Mouse (Mus musculus) stomach, embryonic 14.5 days (tissue): Measurements from ENCODE around the gene Try4. TPM values are rescaled to one million over a fixed set of nuclear protein-coding genes. Genes with fewer than 3 reads are reported as not detected.
"Not testable (repeated sequence)": the region's sequence is repeated elsewhere in the genome, so short reads cannot be mapped to it uniquely, and the experiment has no call there.

ENCODE experiments used
- ATAC-seq: fragments of 200-750 bp; cut with Nextera tagmentation; 2 replicates; pipeline ENCODE4 v1.8.0; 2017; ENCODE audit warnings: low read depth, moderate TSS enrichment; ENCODE audit not compliant: insufficient number of reproducible peaks, insufficient read depth, low FRiP score
- H3K27ac ChIP-seq: fragments of 300-500 bp; sonication (generic); 2 replicates; pipeline ENCODE4 v1.5.1; 2014; ENCODE audit warnings: mild to moderate bottlenecking, low read length, moderate library complexity, mixed read lengths
- H3K27me3 ChIP-seq: fragments of 300-500 bp; sonication (generic); 2 replicates; pipeline ENCODE4 v1.6.1; 2014; ENCODE audit warnings: low read length, control low read depth, mixed read lengths; ENCODE audit not compliant: control insufficient read depth, insufficient read depth
- H3K36me3 ChIP-seq: fragments of 300-500 bp; sonication (generic); 2 replicates; pipeline ENCODE4 v1.6.1; 2014; ENCODE audit warnings: mild to moderate bottlenecking, control low read depth, low read length, moderate library complexity, mixed read lengths; ENCODE audit not compliant: control insufficient read depth, insufficient read depth
- H3K4me1 ChIP-seq: fragments of 300-500 bp; sonication (generic); 2 replicates; pipeline ENCODE4 v1.6.1; 2014; ENCODE audit warnings: low read length, control low read depth, mixed read lengths; ENCODE audit not compliant: control insufficient read depth, insufficient read depth
- H3K4me2 ChIP-seq: fragments of 300-500 bp; sonication (generic); replicated peaks from 2 replicates; pipeline ENCODE4 v1.6.1; 2014; ENCODE audit warnings: low read depth, low read length, control low read depth
- H3K4me3 ChIP-seq: fragments of 300-500 bp; sonication (generic); 2 replicates; pipeline ENCODE4 v1.5.1; 2014; ENCODE audit warnings: low read depth, low read length, control low read depth
- H3K9ac ChIP-seq: fragments of 300-500 bp; sonication (generic); replicated peaks from 2 replicates; pipeline ENCODE4 v1.6.1; 2014; ENCODE audit warnings: low read depth, mild to moderate bottlenecking, control low read depth, low read length, moderate library complexity, mixed read lengths
- H3K9me3 ChIP-seq: fragments of 300-500 bp; sonication (generic); 2 replicates; pipeline ENCODE4 v1.6.1; 2016; ENCODE audit warnings: low read depth, low read length, control low read depth; ENCODE audit not compliant: control insufficient read depth
- WGBS: fragments of 180-500 bp; shearing (Covaris S2); extraction: QIAGEN DNeasy Blood & Tissue Kit; methylation state at CpG from one replicate; pipeline ENCODE4 v1.1.7; 2014; 5-methylcytosine and 5-hydroxymethylcytosine counted together
- polyA plus RNA-seq: library from polyadenylated mRNA; unstranded; fragments of >200 nt; fragmentation: Nextera tagmentation; extraction: Ambion mirVana; gene quantifications from 2 replicates; pipeline ENCODE4 v1.2.1, GENCODE M21; 2014

Try4 gene
- not detected in 2 replicates for polyA plus RNA-seq

DNA sequence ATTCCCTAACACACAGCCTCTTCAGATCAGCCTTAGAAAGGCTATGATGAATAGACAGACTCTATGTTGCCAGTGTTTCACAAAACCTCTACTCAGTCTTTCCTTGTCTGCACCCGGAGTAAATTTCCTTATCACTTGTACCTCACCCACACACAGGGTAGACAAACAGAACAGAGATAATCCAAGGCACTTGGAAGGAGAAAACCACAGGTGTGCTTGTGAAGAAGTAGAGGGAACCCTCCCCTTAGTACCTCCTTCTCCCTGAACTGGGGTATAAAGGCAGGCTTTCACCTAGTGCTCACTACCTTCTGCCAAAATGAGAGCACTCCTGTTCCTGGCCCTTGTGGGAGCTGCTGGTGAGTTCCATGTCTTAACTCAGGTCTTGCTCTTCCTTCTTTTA lies at the start of gene Try4:
Gene Try4 (plus strand): TSS at position 301 of the 400 bp plus-strand sequence.
- 58% methylated on average over 1 of the region's 1 CpGs for WGBS

GRCm38 (mm10) chr6:41253314-41253713 lies 48.8 kb upstream of the Try4 start:
- not testable (repeated sequence) for H3K9me3 ChIP-seq, H3K4me3 ChIP-seq, ATAC-seq, H3K27me3 ChIP-seq, H3K27ac ChIP-seq, H3K36me3 ChIP-seq, H3K4me1 ChIP-seq, H3K9ac ChIP-seq, H3K4me2 ChIP-seq
- WGBS, result 88% methylated on average over 9 of the region's 9 CpGs

More for the DNA sequence above, at the start of gene Try4:
- H3K4me1 ChIP-seq, result no peaks in the 10 kb centered on the region
- no peak for ATAC-seq
- H3K27ac ChIP-seq, result no peak within 1 kb of the TSS
- no peak within 1 kb of the TSS for H3K4me2 ChIP-seq
- H3K36me3 ChIP-seq, result no peaks in the 10 kb centered on the region
- H3K9ac ChIP-seq, result no peak within 1 kb of the TSS
- no peaks in the 10 kb centered on the region for H3K9me3 ChIP-seq
- no peaks in the 10 kb centered on the region for H3K27me3 ChIP-seq
- no peak within 1 kb of the TSS for H3K4me3 ChIP-seq

GRCm38 (mm10) chr6:41256424-41256823 lies 45.6 kb upstream of the Try4 start:
- Histone ChIP-seq H3K4me1 (no peaks in the 10 kb centered on the region), H3K36me3 (no peaks in the 10 kb centered on the region), H3K4me2 (no peak overlapping the region), H3K27ac (no peak overlapping the region), H3K4me3 (no peak overlapping the region), H3K27me3 (no peaks in the 10 kb centered on the region), H3K9me3 (no peaks in the 10 kb centered on the region), H3K9ac (no peak overlapping the region)
- 71% methylated on average over 2 of the region's 2 CpGs for WGBS
- ATAC-seq, result no peak

- Histone ChIP-seq H3K9ac (no peak overlapping the region), H3K4me3 (no peak overlapping the region), H3K9me3 (no peaks in the 10 kb centered on the region), H3K4me2 (no peak overlapping the region), H3K36me3 (no peaks in the 10 kb centered on the region), H3K27me3 (no peaks in the 10 kb centered on the region), H3K4me1 (no peaks in the 10 kb centered on the region), H3K27ac (no peak overlapping the region)
- ATAC-seq, result no peak
- WGBS, result 63% methylated on average over 3 of the region's 3 CpGs
Observed at GRCm38 (mm10) chr6:41257432-41257831, 44.6 kb upstream of the Try4 start.

- Histone ChIP-seq H3K9ac (no peak overlapping the region), H3K9me3 (no peaks in the 10 kb centered on the region), H3K36me3 (no peaks in the 10 kb centered on the region), H3K27ac (no peak overlapping the region), H3K27me3 (no peaks in the 10 kb centered on the region), H3K4me1 (no peaks in the 10 kb centered on the region), H3K4me3 (no peak overlapping the region), H3K4me2 (no peak overlapping the region)
- ATAC-seq, result no peak
- 46% methylated on average over 3 of the region's 3 CpGs for whole genome bisulfite sequencing
Observed at GRCm38 (mm10) chr6:41262796-41263195, 39.3 kb upstream of the Try4 start.

DNA sequence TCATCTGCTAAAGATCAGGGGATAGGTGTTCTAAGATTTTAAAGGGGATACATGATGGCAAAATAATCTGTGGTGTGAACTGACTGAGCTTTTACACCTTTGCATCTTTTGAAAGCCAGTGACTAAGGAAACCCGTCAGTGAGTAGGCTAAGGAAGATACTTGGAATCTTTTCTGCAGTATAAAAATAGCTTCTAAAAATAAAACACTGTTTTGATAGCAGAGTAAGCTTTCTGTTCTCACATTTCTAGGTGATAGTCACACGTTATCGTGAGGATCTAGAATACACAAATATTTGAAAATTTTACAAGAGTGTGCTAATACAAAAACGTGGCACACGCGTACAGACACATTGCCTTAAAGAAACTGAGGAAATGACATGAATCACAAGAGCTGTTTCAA lies 35.9 kb upstream of the Try4 start:
- Histone ChIP-seq H3K9me3 (no peaks in the 10 kb centered on the region), H3K4me3 (no peak overlapping the region), H3K27me3 (no peaks in the 10 kb centered on the region), H3K9ac (no peak overlapping the region), H3K4me1 (no peaks in the 10 kb centered on the region), H3K27ac (no peak overlapping the region), H3K4me2 (no peak overlapping the region), H3K36me3 (no peaks in the 10 kb centered on the region)
- 78% methylated on average over 6 of the region's 6 CpGs for WGBS
- no peak for ATAC-seq

- H3K9me3 ChIP-seq, result no peaks in the 10 kb centered on the region
- WGBS, result 12% methylated on average over 1 of the region's 1 CpGs
- H3K27me3 ChIP-seq, result no peaks in the 10 kb centered on the region
- no peak overlapping the region for H3K4me3 ChIP-seq
- no peak for ATAC-seq
- no peak overlapping the region for H3K4me2 ChIP-seq
- H3K36me3 ChIP-seq, result no peaks in the 10 kb centered on the region
- no peak overlapping the region for H3K9ac ChIP-seq
- H3K27ac ChIP-seq, result no peak overlapping the region
- no peaks in the 10 kb centered on the region for H3K4me1 ChIP-seq
Observed at GRCm38 (mm10) chr6:41298255-41298654, 3.8 kb upstream of the Try4 start.

DNA sequence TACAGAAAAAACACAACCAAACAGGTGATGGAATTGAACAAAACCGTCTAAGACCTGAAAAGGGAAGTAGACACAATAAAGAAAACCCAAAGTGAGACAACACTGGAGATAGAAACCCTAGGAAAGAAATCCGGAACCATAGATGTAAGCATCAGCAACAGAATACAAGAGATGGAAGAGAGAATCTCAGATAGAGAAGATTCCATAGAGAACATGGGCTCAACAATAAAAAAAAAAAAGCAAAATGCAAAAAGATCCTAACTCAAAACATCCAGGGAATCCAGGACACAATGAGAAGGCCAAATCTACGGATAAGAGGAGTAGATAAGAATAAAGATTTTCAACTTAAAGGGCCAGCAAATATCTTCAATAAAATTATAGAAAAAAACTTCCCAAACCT lies 14.7 kb downstream of the Try4 start, which contains the start of gene Try5:
Gene Try5 (minus strand): TSS at position 101 of the 400 bp plus-strand sequence.
- 64% methylated on average over 3 of the region's 3 CpGs for WGBS
- not testable (repeated sequence) for H3K4me1 ChIP-seq, H3K9ac ChIP-seq

DNA sequence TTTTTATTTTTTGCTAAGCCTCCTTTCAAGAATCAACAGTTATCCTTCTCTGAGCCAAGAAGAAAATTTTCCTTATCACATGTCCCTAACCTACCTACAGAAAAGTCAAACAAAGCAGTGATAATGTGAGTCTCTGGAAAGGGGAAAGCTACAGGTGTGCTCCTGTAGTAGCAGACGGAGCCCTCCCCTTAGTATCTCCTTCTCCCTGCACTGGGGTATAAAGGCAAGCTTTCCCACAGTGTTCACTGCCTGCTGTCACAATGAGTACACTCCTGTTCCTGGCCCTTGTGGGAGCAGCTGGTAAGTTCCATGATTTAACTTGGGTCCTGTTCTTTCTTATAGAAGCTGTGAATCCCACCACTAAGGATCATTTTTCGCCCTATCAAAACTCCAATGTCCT lies 51.9 kb downstream of the Try4 start, which contains the start of gene Try10:
Gene Try10 (plus strand): TSS at position 174 of the 400 bp plus-strand sequence.
- Histone ChIP-seq H3K27me3 (no peaks in the 10 kb centered on the region), H3K27ac (no peak within 1 kb of the TSS), H3K9ac (no peak within 1 kb of the TSS), H3K4me3 (no peak within 1 kb of the TSS), H3K4me2 (no peak within 1 kb of the TSS), H3K36me3 (no peaks in the 10 kb centered on the region), H3K9me3 (no peaks in the 10 kb centered on the region), H3K4me1 (no peaks in the 10 kb centered on the region)
- ATAC-seq, result no peak
- WGBS, result 79% methylated on average over 2 of the region's 2 CpGs

More for the DNA sequence above, 14.7 kb downstream of the Try4 start, which contains the start of gene Try5:
- not testable (repeated sequence) for H3K27ac ChIP-seq, ATAC-seq, H3K4me3 ChIP-seq, H3K4me2 ChIP-seq, H3K27me3 ChIP-seq, H3K9me3 ChIP-seq, H3K36me3 ChIP-seq
